ENCODE assay signal across 18 mouse cellular contexts in the genomic region with DNA sequence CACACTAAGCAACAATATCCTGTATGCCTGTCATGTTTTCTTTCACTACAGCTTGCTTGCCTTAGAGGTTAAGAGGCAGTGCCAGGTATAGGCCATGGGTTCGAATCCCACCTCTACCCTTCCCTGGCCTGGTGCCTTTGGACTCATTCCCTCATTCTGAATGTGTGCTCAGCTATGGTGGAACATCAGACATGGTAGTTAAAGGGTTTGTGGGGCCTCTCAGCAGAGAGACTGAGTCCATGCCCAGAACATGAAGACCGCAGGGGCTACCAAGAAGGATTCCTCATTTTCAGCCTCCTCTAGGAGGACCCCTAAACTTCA. TPM values are rescaled to one million over a fixed set of nuclear protein-coding genes. Genes with fewer than 3 reads are reported as not detected.
DNase-seq lines count a peak whose midpoint lies in the region; ATAC-seq and TF ChIP-seq lines count a peak whose summit lies in the region.
"Had no signal": no experiment of that assay in that cellular context is flagged by ENCODE, and none has a peak within 500 bp of the region (broad histone marks: within the 10 kb centered on the region; RNA-seq: fewer than 3 reads in every experiment).

No protein-coding gene starts in this region.

- no peaks in the 10 kb centered on the region for H3K36me3 ChIP-seq in heart, adult 2 months (ENCODE audit: control insufficient read depth, insufficient read depth, low read length)
- no peaks in the 10 kb centered on the region for H3K36me3 ChIP-seq in heart, embryonic 11.5 days (ENCODE audit: control insufficient read depth, insufficient read depth, low read length)
- H3K36me3 ChIP-seq in neural tube, embryonic 13.5 days: peaks cover 30% of the 10 kb centered on the region
- peaks cover 16% of the 10 kb centered on the region for H3K36me3 ChIP-seq in neural tube, embryonic 15.5 days
- H3K36me3 ChIP-seq: intestine, embryonic 15.5 days; kidney, embryonic 15.5 days had no signal

- no peaks in the 10 kb centered on the region for H3K27me3 ChIP-seq in heart, adult 2 months (ENCODE audit: control insufficient read depth, insufficient read depth, low read length)
- no peaks in the 10 kb centered on the region; the same call in none of the 2 replicates for H3K27me3 ChIP-seq in heart, embryonic 11.5 days (ENCODE audit: control insufficient read depth, insufficient read depth, low read length)
- no peaks in the 10 kb centered on the region for H3K27me3 ChIP-seq in neural tube, embryonic 13.5 days
- no peaks in the 10 kb centered on the region for H3K27me3 ChIP-seq in neural tube, embryonic 15.5 days (replicated peaks)
- H3K27me3 ChIP-seq: intestine, embryonic 15.5 days; kidney, embryonic 15.5 days had no signal

- no peak overlapping the region for H3K9ac ChIP-seq in heart, adult 2 months (ENCODE audit: low read depth, low read length)
- no peak overlapping the region for H3K9ac ChIP-seq in heart, embryonic 11.5 days (ENCODE audit: low read depth, low read length)
- no peak overlapping the region for H3K9ac ChIP-seq in neural tube, embryonic 13.5 days
- no peak overlapping the region for H3K9ac ChIP-seq in neural tube, embryonic 15.5 days (replicated peaks)
- H3K9ac ChIP-seq: intestine, embryonic 15.5 days; kidney, embryonic 15.5 days had no signal

- peak; percentile 71 for DNase-seq in cerebellum, adult 11-12 months
- no peak for DNase-seq in cerebellum, adult 18-20 months
- DNase-seq in heart, adult 2 months: no peak
- no peak for DNase-seq in urinary bladder, adult 18-20 months (ENCODE audit: low spot score in 2 of 2)
- DNase-seq in layer of hippocampus, postnatal 10 days (ENCODE audit: low spot score in 2 of 2): no peak
- DNase-seq: adrenal gland, postnatal 10 days; liver; lung, postnatal 4 days; midbrain, embryonic 14.5 days; retina, postnatal 1 day had no signal

- TF ChIP-seq POLR2A in heart, adult 2 months (IDR thresholded peaks at IDR 0.05; ENCODE audit: insufficient read depth, low read depth, low read length): no peak

- no peak for TF ChIP-seq EP300 in heart, adult 2 months (IDR thresholded peaks at IDR 0.05; ENCODE audit: insufficient read depth, low read depth, low read length)

- intact Hi-C loops in heart, adult 2 months (cut with DNase I): no loop called here

- no peaks in the 10 kb centered on the region for H3K4me1 ChIP-seq in heart, adult 2 months (ENCODE audit: control insufficient read depth, insufficient read depth, low read length)
- no peaks in the 10 kb centered on the region for H3K4me1 ChIP-seq in heart, embryonic 11.5 days (ENCODE audit: control insufficient read depth, insufficient read depth, low read length)
- H3K4me1 ChIP-seq in neural tube, embryonic 13.5 days (replicated peaks): peaks cover 18% of the 10 kb centered on the region
- peaks cover 21% of the 10 kb centered on the region for H3K4me1 ChIP-seq in neural tube, embryonic 15.5 days
- H3K4me1 ChIP-seq: kidney, embryonic 15.5 days had no signal

- no peak overlapping the region for H3K4me2 ChIP-seq in heart, embryonic 11.5 days
- H3K4me2 ChIP-seq in neural tube, embryonic 13.5 days: no peak overlapping the region
- H3K4me2 ChIP-seq in neural tube, embryonic 15.5 days: no peak overlapping the region
- H3K4me2 ChIP-seq: intestine, embryonic 15.5 days; kidney, embryonic 15.5 days had no signal

- H3K4me3 ChIP-seq in heart, adult 2 months: no peak overlapping the region
- H3K4me3 ChIP-seq in heart, embryonic 11.5 days (ENCODE audit: low read depth, low read length): no peak overlapping the region
- H3K4me3 ChIP-seq in neural tube, embryonic 13.5 days: no peak overlapping the region
- no peak overlapping the region for H3K4me3 ChIP-seq in neural tube, embryonic 15.5 days (replicated peaks)
- H3K4me3 ChIP-seq: erythroblast, embryonic 14.5 days; intestine, embryonic 15.5 days; kidney, embryonic 15.5 days had no signal

- TF ChIP-seq CTCF in heart, adult 2 months (IDR thresholded peaks at IDR 0.05): no peak

- WGBS in heart, adult 2 months: 89% methylated on average over 2 of the region's 2 CpGs
- WGBS in heart, embryonic 11.5 days (ENCODE audit: insufficient replicate concordance): 89% methylated on average over 2 of the region's 2 CpGs
- WGBS in neural tube, embryonic 13.5 days: 95% methylated on average over 2 of the region's 2 CpGs
- WGBS in neural tube, embryonic 15.5 days: 96% methylated on average over 2 of the region's 2 CpGs

- H3K27ac ChIP-seq in heart, adult 2 months: peak overlapping the region; percentile 65; the same call in 1 of the 2 replicates
- no peak overlapping the region for H3K27ac ChIP-seq in heart, embryonic 11.5 days (ENCODE audit: low read depth, low read length)
- H3K27ac ChIP-seq in neural tube, embryonic 13.5 days (replicated peaks): 0 out of 2 replicates have a peak overlapping the region, but pooled peaks have one; percentile 38
- H3K27ac ChIP-seq in neural tube, embryonic 15.5 days (replicated peaks): no peak overlapping the region
- H3K27ac ChIP-seq: intestine, embryonic 15.5 days; kidney, embryonic 15.5 days had no signal

- no peaks in the 10 kb centered on the region for H3K79me2 ChIP-seq in heart, adult 2 months (replicated peaks; ENCODE audit: control insufficient read depth, insufficient read depth, low read length)

- no peaks in the 10 kb centered on the region for H3K9me3 ChIP-seq in heart, embryonic 11.5 days (replicated peaks; ENCODE audit: control insufficient read depth, low read length)
- H3K9me3 ChIP-seq in neural tube, embryonic 13.5 days: no peaks in the 10 kb centered on the region
- H3K9me3 ChIP-seq in neural tube, embryonic 15.5 days (replicated peaks): no peaks in the 10 kb centered on the region
- H3K9me3 ChIP-seq: intestine, embryonic 15.5 days; kidney, embryonic 15.5 days had no signal

- no peak for ATAC-seq in heart, embryonic 11.5 days (replicated peaks; ENCODE audit: insufficient number of reproducible peaks, low FRiP score, low TSS enrichment)
- no peak for ATAC-seq in neural tube, embryonic 13.5 days (ENCODE audit: low read depth)
- no peak for ATAC-seq in neural tube, embryonic 15.5 days (ENCODE audit: low FRiP score)

RNA-seq across cellular contexts. Expression of gene Ciz1, which starts 8.8 kb away (rescaled TPM):
- 10 to 100 TPM; 26.7 to 29.5 TPM for total RNA-seq in heart, adult 2 months (2021)
- 117 and 128 TPM in 2 replicates for polyA plus RNA-seq in heart, adult 2 months (2012; rRNA removed)
- 32.1 and 35.8 TPM in 2 replicates for polyA plus RNA-seq in heart, embryonic 11.5 days (2014; fragmentation: Nextera tagmentation; extraction: Ambion mirVana)
- polyA plus RNA-seq in neural tube, embryonic 13.5 days (2015; fragmentation: Nextera tagmentation; extraction: Ambion mirVana): 49.9 and 51.1 TPM in 2 replicates
- polyA plus RNA-seq in neural tube, embryonic 15.5 days (2015; fragmentation: Nextera tagmentation; extraction: Ambion mirVana): 43.8 and 44.8 TPM in 2 replicates
- 10 to 100 TPM; 74.6 to 75.0 TPM for total RNA-seq in layer of hippocampus, postnatal 10 days (2021)

RNA-seq across cellular contexts. Expression of gene Dnm1, which starts 9.8 kb away (rescaled TPM):
- 1 to 10 TPM; 4.0 to 5.5 TPM for total RNA-seq in heart, adult 2 months (2021)
- polyA plus RNA-seq in heart, adult 2 months (2012; rRNA removed): 20.4 and 23.1 TPM in 2 replicates
- polyA plus RNA-seq in heart, embryonic 11.5 days (2014; fragmentation: Nextera tagmentation; extraction: Ambion mirVana): 10.1 and 11.6 TPM in 2 replicates
- 44.3 and 47.0 TPM in 2 replicates for polyA plus RNA-seq in neural tube, embryonic 13.5 days (2015; fragmentation: Nextera tagmentation; extraction: Ambion mirVana)
- 72.4 and 86.9 TPM in 2 replicates for polyA plus RNA-seq in neural tube, embryonic 15.5 days (2015; fragmentation: Nextera tagmentation; extraction: Ambion mirVana)
- 100 to 1,000 TPM; 715 to 725 TPM for total RNA-seq in layer of hippocampus, postnatal 10 days (2021)
- total RNA-seq: common myeloid progenitor, adult 5-6 weeks had no signal

RNA-seq across cellular contexts. Expression of gene 1110008P14Rik, which starts 38.4 kb away (rescaled TPM):
- 10 to 100 TPM; 39.6 to 44.8 TPM for total RNA-seq in heart, adult 2 months (2021)
- 129 and 132 TPM in 2 replicates for polyA plus RNA-seq in heart, adult 2 months (2012; rRNA removed)
- 50.1 and 51.3 TPM in 2 replicates for polyA plus RNA-seq in heart, embryonic 11.5 days (2014; fragmentation: Nextera tagmentation; extraction: Ambion mirVana)
- polyA plus RNA-seq in neural tube, embryonic 13.5 days (2015; fragmentation: Nextera tagmentation; extraction: Ambion mirVana): 101 and 135 TPM in 2 replicates
- polyA plus RNA-seq in neural tube, embryonic 15.5 days (2015; fragmentation: Nextera tagmentation; extraction: Ambion mirVana): 163 and 195 TPM in 2 replicates
- total RNA-seq in layer of hippocampus, postnatal 10 days (2021): 100 to 1,000 TPM; 163 to 168 TPM

RNA-seq across cellular contexts. Expression of gene Lcn2, which starts 44.7 kb away (rescaled TPM):
- total RNA-seq in heart, adult 2 months (2021): 1 to 10 TPM; 4.1 to 6.9 TPM
- 6.6 and 11.3 TPM in 2 replicates for polyA plus RNA-seq in heart, adult 2 months (2012; rRNA removed)
- 1.1 TPM in 1 of 2 replicates, not detected in the other for polyA plus RNA-seq in heart, embryonic 11.5 days (2014; fragmentation: Nextera tagmentation; extraction: Ambion mirVana)
- polyA plus RNA-seq in neural tube, embryonic 13.5 days (2015; fragmentation: Nextera tagmentation; extraction: Ambion mirVana): 0.56 and 1.4 TPM in 2 replicates
- 0.95 and 1.1 TPM in 2 replicates for polyA plus RNA-seq in neural tube, embryonic 15.5 days (2015; fragmentation: Nextera tagmentation; extraction: Ambion mirVana)
- total RNA-seq in layer of hippocampus, postnatal 10 days (2021): 1 to 10 TPM; 2.4 to 2.9 TPM
- total RNA-seq: CH12.LX had no signal
- polyA plus RNA-seq: midbrain, embryonic 14.5 days had no signal

RNA-seq across cellular contexts. Expression of gene Ptges2, which starts 52.4 kb away (rescaled TPM):
- total RNA-seq in heart, adult 2 months (2021): 10 to 100 TPM; 58.6 to 68.2 TPM
- polyA plus RNA-seq in heart, adult 2 months (2012; rRNA removed): 68.8 and 98.5 TPM in 2 replicates
- polyA plus RNA-seq in heart, embryonic 11.5 days (2014; fragmentation: Nextera tagmentation; extraction: Ambion mirVana): 32.7 and 38.2 TPM in 2 replicates
- 44.3 and 46.0 TPM in 2 replicates for polyA plus RNA-seq in neural tube, embryonic 13.5 days (2015; fragmentation: Nextera tagmentation; extraction: Ambion mirVana)
- 47.3 and 52.1 TPM in 2 replicates for polyA plus RNA-seq in neural tube, embryonic 15.5 days (2015; fragmentation: Nextera tagmentation; extraction: Ambion mirVana)
- 10 to 100 TPM; 42.0 to 42.5 TPM for total RNA-seq in layer of hippocampus, postnatal 10 days (2021)

Comparison
In these comparisons a context has a peak if more than half of its experiments do, and no peak if none do; other contexts are left out.
1. H3K27ac ChIP-seq: peak in heart, adult 2 months (single experiment) and neural tube, embryonic 13.5 days (single experiment); none in heart, embryonic 11.5 days (single experiment) and neural tube, embryonic 15.5 days (single experiment).